Mouse (Mus musculus) liver, adult 2 months (tissue): Measurements from ENCODE around the gene Lztr1. TPM values are rescaled to one million over a fixed set of nuclear protein-coding genes. Genes with fewer than 3 reads are reported as not detected.

Source experiments
- DNase-seq: peaks from one replicate; pipeline ENCODE4 v3.0.0-alpha.2; 2011; ENCODE audit warnings: low read depth, low spot score; ENCODE audit errors: extremely low read depth
- H3K27ac ChIP-seq: fragments of 200-500 bp; replicated peaks from 2 replicates; pipeline ENCODE4 v1.5.1; 2012; ENCODE audit warnings: low read depth, mild to moderate bottlenecking, control low read depth, inconsistent platforms, low read length; ENCODE audit not compliant: insufficient read depth
- H3K27me3 ChIP-seq: fragments of 200-500 bp; 2 replicates; pipeline ENCODE4 v1.6.1; 2012; ENCODE audit warnings: mild to moderate bottlenecking, moderate library complexity, low read length, inconsistent platforms; ENCODE audit not compliant: control insufficient read depth, insufficient read depth
- H3K36me3 ChIP-seq: fragments of 200-500 bp; 2 replicates; pipeline ENCODE4 v1.6.1; 2012; ENCODE audit warnings: low read length, inconsistent platforms; ENCODE audit not compliant: control insufficient read depth, insufficient read depth
- H3K4me1 ChIP-seq: fragments of 200-500 bp; 2 replicates; pipeline ENCODE4 v1.6.1; 2011; ENCODE audit warnings: low read length; ENCODE audit not compliant: control insufficient read depth, insufficient read depth
- H3K4me3 ChIP-seq: fragments of 200-500 bp; 2 replicates; pipeline ENCODE4 v1.5.1; 2011; ENCODE audit warnings: low read depth, mild to moderate bottlenecking, control low read depth, low read length, moderate library complexity; ENCODE audit not compliant: insufficient read depth
- H3K79me2 ChIP-seq: fragments of 200-500 bp; 2 replicates; pipeline ENCODE4 v1.6.1; 2012; ENCODE audit warnings: inconsistent platforms, mild to moderate bottlenecking, low read length, moderate library complexity; ENCODE audit not compliant: control insufficient read depth, insufficient read depth
- H3K9ac ChIP-seq: fragments of 200-500 bp; 2 replicates; pipeline ENCODE4 v1.6.1; 2012; ENCODE audit warnings: low read depth, mild to moderate bottlenecking, control low read depth, inconsistent platforms, low read length
- CTCF ChIP-seq: fragments of 200-500 bp; IDR thresholded peaks from 2 replicates; pipeline ENCODE4 v1.5.1; 2011; ENCODE audit warnings: low read depth, low read length, control low read depth
- POLR2A ChIP-seq: fragments of 200-500 bp; IDR thresholded peaks from 2 replicates; pipeline ENCODE4 v1.6.1; 2011; ENCODE audit warnings: low read length, control low read depth; ENCODE audit not compliant: insufficient read depth; ENCODE audit errors: extremely low read depth
- WGBS: fragments of 180-500 bp; shearing (Covaris S2); methylation state at CpG from one replicate; pipeline ENCODE4 v1.1.7; 2018; 5-methylcytosine and 5-hydroxymethylcytosine counted together
- polyA plus RNA-seq: library from polyadenylated mRNA; depleted of rRNA; stranded (reverse); fragments of >200 nt; gene quantifications from 2 replicates; pipeline ENCODE4 v1.2.3, GENCODE M21; 2012
- total RNA-seq: library from RNA; depleted of rRNA; stranded (reverse); fragments of >200 nt; gene quantifications from 2 replicates; pipeline ENCODE4 v1.2.3, GENCODE M21; 2014

Lztr1 gene
- total and polyA plus RNA-seq, 2 experiments = 39.0 to 96.7 TPM

DNA sequence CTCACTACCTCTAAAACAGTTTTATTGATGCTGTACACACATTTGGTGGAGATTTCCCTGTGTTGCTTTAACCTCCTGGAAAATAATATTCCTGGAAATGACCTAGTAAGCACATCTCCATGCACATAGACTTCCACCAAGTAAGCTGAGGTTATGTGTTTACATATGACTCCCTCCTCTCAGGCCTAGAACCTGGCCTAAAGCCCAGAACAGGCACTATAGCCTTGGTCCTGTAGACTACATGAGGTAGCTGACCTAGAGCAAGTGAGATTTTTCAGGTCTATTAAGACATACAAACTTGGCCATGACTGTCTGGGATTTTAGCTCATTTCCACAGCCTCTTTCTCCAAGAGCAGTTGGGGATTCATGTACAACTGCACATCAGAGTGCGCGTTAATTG lies 1.7 kb downstream of the Lztr1 start:
- 100% methylated on average over 2 of the region's 2 CpGs for WGBS
- Histone ChIP-seq H3K4me1 (peaks cover 7% of the 10 kb centered on the region), H3K9ac (no peak overlapping the region), H3K27ac (no peak overlapping the region), H3K79me2 (peaks cover 4% of the 10 kb centered on the region; the same call in 1 of the 2 replicates), H3K27me3 (no peaks in the 10 kb centered on the region), H3K36me3 (peaks cover 3% of the 10 kb centered on the region; the same call in 1 of the 2 replicates), H3K4me3 (no peak overlapping the region)
- no peak for DNase-seq
- TF ChIP-seq CTCF (no peak), POLR2A (no peak)

DNA sequence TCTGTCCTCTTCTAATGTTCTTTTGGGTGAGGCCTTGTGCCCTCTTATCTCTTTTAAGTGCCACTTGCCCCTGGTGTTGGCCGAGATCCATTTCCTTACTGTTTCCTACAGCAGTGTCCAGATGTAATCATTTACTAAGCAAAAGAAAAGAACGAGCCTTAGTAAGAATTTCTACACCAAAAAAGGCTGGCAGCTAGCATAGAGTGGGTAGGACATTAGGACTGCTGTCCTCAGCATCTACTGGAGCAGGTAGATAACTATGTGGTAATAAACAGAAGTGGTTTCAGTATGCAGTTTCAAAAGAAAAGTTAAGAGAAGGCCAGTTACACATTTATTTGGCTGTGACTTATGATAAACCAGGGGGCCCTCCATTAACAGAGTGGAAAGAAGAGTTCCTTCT lies 2.2 kb downstream of the Lztr1 start:
- H3K27me3 ChIP-seq = no peaks in the 10 kb centered on the region
- no peak overlapping the region for H3K27ac ChIP-seq
- no peak for TF ChIP-seq CTCF
- no peak for TF ChIP-seq POLR2A
- peaks cover 3% of the 10 kb centered on the region; the same call in 1 of the 2 replicates for H3K36me3 ChIP-seq
- no peak overlapping the region for H3K9ac ChIP-seq
- H3K4me3 ChIP-seq = no peak overlapping the region
- WGBS = 35% methylated on average over 2 of the region's 2 CpGs
- no peak for DNase-seq
- H3K79me2 ChIP-seq = peaks cover 4% of the 10 kb centered on the region; the same call in 1 of the 2 replicates
- H3K4me1 ChIP-seq = peaks cover 7% of the 10 kb centered on the region

DNA sequence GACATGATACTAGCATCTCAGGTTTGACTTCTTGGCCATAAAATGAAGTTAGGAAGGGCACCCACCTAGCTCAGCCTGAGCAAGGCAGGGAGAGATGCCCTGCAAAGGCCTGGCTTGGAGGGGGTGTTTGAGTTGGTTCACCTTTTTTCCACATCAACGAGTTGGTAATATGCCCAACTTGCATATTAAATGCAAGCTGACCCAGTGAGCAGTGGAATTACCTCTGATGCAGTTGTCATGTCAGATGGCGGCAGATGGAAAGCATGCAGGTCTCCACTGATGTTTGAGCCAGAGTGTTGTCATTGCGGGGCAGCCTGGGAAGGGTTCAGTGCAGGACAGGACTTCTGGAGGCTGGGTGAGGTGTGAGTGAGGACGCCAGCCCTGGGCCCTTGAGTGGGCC lies 2.9 kb downstream of the Lztr1 start:
- Histone ChIP-seq H3K27ac (no peak overlapping the region), H3K9ac (no peak overlapping the region), H3K27me3 (no peaks in the 10 kb centered on the region), H3K36me3 (peaks cover 3% of the 10 kb centered on the region; the same call in 1 of the 2 replicates), H3K79me2 (peaks cover 4% of the 10 kb centered on the region; the same call in 1 of the 2 replicates), H3K4me1 (peaks cover 7% of the 10 kb centered on the region), H3K4me3 (no peak overlapping the region)
- TF ChIP-seq CTCF = no peak
- no peak for TF ChIP-seq POLR2A
- 93% methylated on average over 4 of the region's 4 CpGs for WGBS
- DNase-seq = no peak

- Histone ChIP-seq H3K36me3 (peaks cover 14% of the 10 kb centered on the region; the same call in 1 of the 2 replicates), H3K4me1 (no peaks in the 10 kb centered on the region; the same call in 1 of the 2 replicates), H3K4me3 (no peak overlapping the region), H3K27ac (no peak overlapping the region), H3K79me2 (no peaks in the 10 kb centered on the region), H3K27me3 (no peaks in the 10 kb centered on the region), H3K9ac (no peak overlapping the region)
- DNase-seq = peak; percentile 59
- 16% methylated on average over 2 of the region's 2 CpGs for WGBS
- TF ChIP-seq CTCF (no peak), POLR2A (no peak)
Observed at GRCm38 (mm10) chr16:17518910-17519309, 10.4 kb downstream of the Lztr1 start.

- Histone ChIP-seq H3K4me1 (no peaks in the 10 kb centered on the region), H3K27ac (no peak overlapping the region), H3K27me3 (no peaks in the 10 kb centered on the region), H3K79me2 (no peaks in the 10 kb centered on the region), H3K36me3 (peaks cover 17% of the 10 kb centered on the region; the same call in 1 of the 2 replicates), H3K4me3 (no peak overlapping the region), H3K9ac (no peak overlapping the region)
- no peak for TF ChIP-seq POLR2A
- TF ChIP-seq CTCF = no peak
- no peak for DNase-seq
- WGBS = 96% methylated on average over 11 of the region's 11 CpGs
Observed at GRCm38 (mm10) chr16:17524156-17524555, 15.7 kb downstream of the Lztr1 start.

DNA sequence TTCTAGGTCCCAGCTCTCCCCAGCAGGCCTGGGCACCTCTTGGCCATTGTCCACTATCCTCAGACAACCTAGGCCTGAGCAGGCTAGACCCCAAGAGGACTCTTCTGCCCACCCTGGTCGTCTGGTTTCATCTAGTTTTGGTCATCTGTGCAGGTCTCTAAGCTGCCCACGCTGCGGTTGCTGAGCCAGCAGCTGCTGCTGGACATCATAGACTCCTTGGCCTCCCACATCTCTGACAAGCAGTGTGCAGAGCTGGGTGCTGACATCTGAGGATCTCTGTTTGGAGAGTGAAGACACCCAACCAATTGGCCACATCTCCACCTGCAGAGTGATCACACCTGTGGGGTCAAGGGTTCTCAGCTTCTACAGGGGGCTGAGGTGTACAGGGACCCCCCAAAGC lies 17.0 kb downstream of the Lztr1 start:
- H3K27ac ChIP-seq = no peak overlapping the region
- WGBS = 80% methylated on average over 3 of the region's 3 CpGs

More for the DNA sequence above, 17.0 kb downstream of the Lztr1 start:
- Histone ChIP-seq H3K4me3 (no peak overlapping the region), H3K9ac (no peak overlapping the region), H3K4me1 (peaks cover 4% of the 10 kb centered on the region), H3K36me3 (peaks cover 12% of the 10 kb centered on the region; the same call in 1 of the 2 replicates), H3K27me3 (no peaks in the 10 kb centered on the region), H3K79me2 (peaks cover 3% of the 10 kb centered on the region; the same call in 1 of the 2 replicates)
- DNase-seq = no peak
- TF ChIP-seq CTCF (no peak), POLR2A (no peak)
